In genomic region chr15:54050711-54051110, GRCm38 (mm10) we compare ENCODE assay signal across 12 mouse cellular contexts.
"Had no signal": no experiment of that assay in that cellular context is flagged by ENCODE, and none has a peak within 500 bp of the region (broad histone marks: within the 10 kb centered on the region; RNA-seq: fewer than 3 reads in every experiment).

No protein-coding gene starts in this region.

- DNase-seq: left cerebral cortex, postnatal 4 days; liver; liver, embryonic 13.5 days; liver, postnatal 0 days; lung, adult 18-20 months; lung, adult 2 months; lung, embryonic 14.5 days; lung, postnatal 10 days; lung, postnatal 14 days; lung, postnatal 36 days; lung, postnatal 4 days; midbrain, embryonic 14.5 days had no signal
